ENCODE assay signal across 23 mouse cellular contexts in genomic region chr10:51284538-51284937, GRCm38 (mm10).
DNase-seq lines count a peak whose midpoint lies in the region; ATAC-seq lines count a peak whose summit lies in the region.
"Had no signal": no experiment of that assay in that cellular context is flagged by ENCODE, and none has a peak within 500 bp of the region (broad histone marks: within the 10 kb centered on the region; RNA-seq: fewer than 3 reads in every experiment).

No protein-coding gene starts in this region.

- no peak overlapping the region for H3K4me3 ChIP-seq in forebrain, embryonic 13.5 days
- no peak overlapping the region for H3K4me3 ChIP-seq in forebrain, embryonic 16.5 days (replicated peaks; ENCODE audit: low read length)
- no peak overlapping the region for H3K4me3 ChIP-seq in midbrain, embryonic 14.5 days (replicated peaks; ENCODE audit: low read depth, low read length)
- H3K4me3 ChIP-seq in midbrain, embryonic 10.5 days: no peak overlapping the region
- H3K4me3 ChIP-seq: embryonic facial prominence, embryonic 10.5 days; embryonic facial prominence, embryonic 12.5 days; forebrain, embryonic 12.5 days had no signal

- no peaks in the 10 kb centered on the region for H3K27me3 ChIP-seq in forebrain, embryonic 13.5 days
- no peaks in the 10 kb centered on the region for H3K27me3 ChIP-seq in forebrain, embryonic 16.5 days (replicated peaks; ENCODE audit: control insufficient read depth, insufficient read depth, low read length)
- H3K27me3 ChIP-seq in midbrain, embryonic 14.5 days (ENCODE audit: control insufficient read depth, insufficient read depth, low read length): no peaks in the 10 kb centered on the region
- H3K27me3 ChIP-seq in midbrain, embryonic 10.5 days (ENCODE audit: low read depth, poor library complexity, severe bottlenecking): peaks cover 29% of the 10 kb centered on the region
- H3K27me3 ChIP-seq: CH12.LX; embryonic facial prominence, embryonic 12.5 days; forebrain, embryonic 12.5 days had no signal

- no peaks in the 10 kb centered on the region for H3K36me3 ChIP-seq in forebrain, embryonic 13.5 days (ENCODE audit: poor library complexity, severe bottlenecking)
- no peaks in the 10 kb centered on the region for H3K36me3 ChIP-seq in forebrain, embryonic 16.5 days (ENCODE audit: control insufficient read depth, insufficient read depth)
- H3K36me3 ChIP-seq in midbrain, embryonic 14.5 days (ENCODE audit: control insufficient read depth, insufficient read depth, low read length): no peaks in the 10 kb centered on the region
- H3K36me3 ChIP-seq in midbrain, embryonic 10.5 days: no peaks in the 10 kb centered on the region
- H3K36me3 ChIP-seq: embryonic facial prominence, embryonic 10.5 days; embryonic facial prominence, embryonic 12.5 days; forebrain, embryonic 12.5 days; G1E had no signal

- ATAC-seq in forebrain, embryonic 13.5 days: peak; percentile 53; the same call in 1 of the 2 replicates
- ATAC-seq in forebrain, embryonic 16.5 days: no peak; the same call in 1 of the 2 replicates
- no peak for ATAC-seq in midbrain, embryonic 14.5 days (ENCODE audit: low FRiP score, low TSS enrichment)
- ATAC-seq in monocyte, adult 5-6 weeks (replicated peaks; ENCODE audit: insufficient number of reproducible peaks, low FRiP score, low TSS enrichment, poor library complexity, severe bottlenecking): no peak
- ATAC-seq: activated CD4-positive, CD25-positive, alpha-beta regulatory T cell, adult 4 months; CD4-positive, CD25-positive, alpha-beta regulatory T cell, adult 4 months; forebrain, postnatal 0 days; Patski had no signal

- H3K4me2 ChIP-seq in forebrain, embryonic 13.5 days: no peak overlapping the region
- H3K4me2 ChIP-seq in forebrain, embryonic 16.5 days (ENCODE audit: low read length): no peak overlapping the region
- no peak overlapping the region for H3K4me2 ChIP-seq in midbrain, embryonic 14.5 days (ENCODE audit: low read length)
- H3K4me2 ChIP-seq: embryonic facial prominence, embryonic 12.5 days; forebrain, embryonic 12.5 days had no signal

- peak; percentile 4 for DNase-seq in midbrain, embryonic 14.5 days
- no peak for DNase-seq in midbrain, embryonic 10.5 days (ENCODE audit: low spot score)
- DNase-seq: adrenal gland, adult 8-10 months; adrenal gland, postnatal 14 days; adrenal gland, postnatal 36 days; B cell, adult 2 months; cerebellum, adult 11-12 months; cerebellum, adult 2 months; cerebellum, adult 9-10 months; cerebellum, postnatal 10 days; cerebellum, postnatal 25 days; forebrain, postnatal 0 days had no signal

- H3K27ac ChIP-seq in forebrain, embryonic 13.5 days: no peak overlapping the region
- H3K27ac ChIP-seq in forebrain, embryonic 16.5 days (ENCODE audit: low read length): no peak overlapping the region
- no peak overlapping the region for H3K27ac ChIP-seq in midbrain, embryonic 14.5 days (replicated peaks; ENCODE audit: low read depth, low read length)
- H3K27ac ChIP-seq in midbrain, embryonic 10.5 days (replicated peaks): no peak overlapping the region
- H3K27ac ChIP-seq: embryonic facial prominence, embryonic 10.5 days; embryonic facial prominence, embryonic 12.5 days; forebrain, embryonic 12.5 days had no signal

- no peak overlapping the region for H3K9ac ChIP-seq in forebrain, embryonic 13.5 days
- no peak overlapping the region for H3K9ac ChIP-seq in forebrain, embryonic 16.5 days (replicated peaks; ENCODE audit: low read depth, low read length)
- no peak overlapping the region for H3K9ac ChIP-seq in midbrain, embryonic 14.5 days (replicated peaks; ENCODE audit: low read length)
- H3K9ac ChIP-seq: embryonic facial prominence, embryonic 12.5 days; forebrain, embryonic 12.5 days; forebrain, postnatal 0 days had no signal

- no peaks in the 10 kb centered on the region for H3K9me3 ChIP-seq in forebrain, embryonic 13.5 days (replicated peaks)
- no peaks in the 10 kb centered on the region for H3K9me3 ChIP-seq in forebrain, embryonic 16.5 days (ENCODE audit: control insufficient read depth, low read length)
- H3K9me3 ChIP-seq in midbrain, embryonic 14.5 days (ENCODE audit: control insufficient read depth, low read length): no peaks in the 10 kb centered on the region
- no peaks in the 10 kb centered on the region for H3K9me3 ChIP-seq in midbrain, embryonic 10.5 days (replicated peaks)
- H3K9me3 ChIP-seq: embryonic facial prominence, embryonic 10.5 days; embryonic facial prominence, embryonic 12.5 days; forebrain, embryonic 12.5 days; G1E had no signal

- peaks cover 7% of the 10 kb centered on the region; the same call in 1 of the 2 replicates for H3K4me1 ChIP-seq in forebrain, embryonic 13.5 days
- H3K4me1 ChIP-seq in forebrain, embryonic 16.5 days (replicated peaks; ENCODE audit: control insufficient read depth, insufficient read depth, low read length): no peaks in the 10 kb centered on the region
- H3K4me1 ChIP-seq in midbrain, embryonic 14.5 days (ENCODE audit: control insufficient read depth, insufficient read depth, low read length): no peaks in the 10 kb centered on the region
- H3K4me1 ChIP-seq in midbrain, embryonic 10.5 days: peaks cover 14% of the 10 kb centered on the region
- H3K4me1 ChIP-seq: embryonic facial prominence, embryonic 10.5 days; embryonic facial prominence, embryonic 12.5 days had no signal
